Mouse (Mus musculus) G1E (cell line): ENCODE results near the gene Wars2.

Experiments
- CTCF ChIP-seq: IDR thresholded peaks from 2 replicates; pipeline ENCODE4 v1.5.1; 2012; ENCODE audit warnings: low read depth, low read length, inconsistent platforms, mixed read lengths
- GATA1 ChIP-seq: IDR thresholded peaks from 2 replicates; pipeline ENCODE4 v1.6.1; 2012; ENCODE audit warnings: borderline replicate concordance, low read length, inconsistent platforms, mixed read lengths
- GATA2 ChIP-seq: IDR thresholded peaks from 2 replicates; pipeline ENCODE4 v1.6.1; 2012; ENCODE audit warnings: low read depth, low read length, inconsistent platforms, borderline replicate concordance
- POLR2AphosphoS5 ChIP-seq: IDR thresholded peaks from 2 replicates; pipeline ENCODE4 v1.6.1; 2012; ENCODE audit warnings: low read depth, low read length, inconsistent platforms; ENCODE audit not compliant: insufficient replicate concordance
- TAL1 ChIP-seq: conservative IDR thresholded peaks from 2 replicates; pipeline ENCODE4 v1.6.1; 2012; ENCODE audit warnings: low read depth, low read length, inconsistent platforms, mixed read lengths

DNA sequence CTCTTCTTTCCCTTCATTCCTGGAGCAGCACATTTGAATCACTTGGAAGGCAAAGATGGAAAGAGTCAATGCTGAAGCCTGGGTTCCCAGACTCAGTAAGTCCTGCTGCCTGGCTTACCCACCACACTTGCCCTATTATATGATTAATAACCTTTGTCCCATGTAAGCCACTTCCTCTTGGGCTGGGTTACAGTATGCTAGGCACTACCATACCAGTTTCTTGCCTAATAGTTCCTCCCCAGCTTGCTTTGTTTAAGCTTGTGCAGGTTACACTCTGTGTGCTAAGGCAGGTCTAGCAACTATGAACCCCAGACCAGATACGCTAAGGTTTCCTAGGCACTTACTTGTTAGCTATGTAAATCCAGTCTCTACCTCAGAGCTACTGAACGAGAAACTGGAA lies 86.9 kb downstream of the Wars2 start:
- no peak for TF ChIP-seq CTCF
- TF ChIP-seq GATA1, result no peak
- no peak for TF ChIP-seq GATA2
- TF ChIP-seq TAL1, result no peak
- TF ChIP-seq POLR2AphosphoS5, result no peak
